Mouse (Mus musculus) monocyte, adult 59 days (primary cell): ENCODE measurements around the gene Ptma. TPM values are rescaled to one million over a fixed set of nuclear protein-coding genes. Genes with fewer than 3 reads are reported as not detected.

Source experiments
- total RNA-seq, 2 experiments: library from RNA; stranded (reverse); gene quantifications; one replicate each; pipeline ENCODE4 v1.2.4; 2023

The Ptma gene
- 1,000 to 10,000 TPM; 1,085 to 1,211 TPM for total RNA-seq

GRCm38 (mm10) chr1:86526116-86526788 lies at the start of gene Ptma:
TSS of gene Ptma (plus strand) at chr1:86526726.

Other genes with a start within 250 kb of the Ptma start
- under 1 TPM; 0.73 to 0.85 TPM for gene B3gnt7, start 223.9 kb upstream of the Ptma start, total RNA-seq
- gene Ncl, start 167.3 kb upstream of the Ptma start, total RNA-seq, result 100 to 1,000 TPM; 236 to 296 TPM
- gene Nmur1, start 100.5 kb upstream of the Ptma start, total RNA-seq, result not detected
- not detected for gene Tex44, start 100.4 kb upstream of the Ptma start, total RNA-seq
- 10 to 100 TPM; 14.3 to 16.3 TPM for gene Pde6d, start 55.9 kb downstream of the Ptma start, total RNA-seq
- 1 to 10 TPM; 8.8 to 9.8 TPM for gene Cops7b, start 56.2 kb downstream of the Ptma start, total RNA-seq
- gene Nppc, start 143.8 kb downstream of the Ptma start, total RNA-seq, result not detected
- 10 to 100 TPM; 11.7 to 12.6 TPM for gene Dis3l2, start 177.1 kb downstream of the Ptma start, total RNA-seq